Mouse (Mus musculus) bone marrow macrophage, adult 2 months (primary cell): ENCODE measurements around the gene Pxmp4. TPM values are rescaled to one million over a fixed set of nuclear protein-coding genes. Genes with fewer than 3 reads are reported as not detected.
A peak's percentile ranks its signal among the peaks of the same experiment; 100 is the strongest.

Experiments
- H3K27ac ChIP-seq: 2 replicates; pipeline ENCODE4 v1.5.1; 2012; ENCODE audit warnings: low read depth, low read length; ENCODE audit not compliant: insufficient read depth
- H3K4me1 ChIP-seq: 2 replicates; pipeline ENCODE4 v1.6.1; 2012; ENCODE audit warnings: low read length; ENCODE audit not compliant: control insufficient read depth, insufficient read depth
- H3K4me3 ChIP-seq: 2 replicates; pipeline ENCODE4 v1.5.1; 2012; ENCODE audit warnings: mild to moderate bottlenecking, low read length, moderate library complexity; ENCODE audit not compliant: insufficient read depth
- CTCF ChIP-seq: IDR thresholded peaks from 2 replicates; pipeline ENCODE4 v1.5.1; 2012; ENCODE audit warnings: low read depth, mild to moderate bottlenecking, low read length, moderate library complexity
- POLR2A ChIP-seq: IDR thresholded peaks from 2 replicates; pipeline ENCODE4 v1.6.1; 2012; ENCODE audit warnings: mild to moderate bottlenecking, low read depth, low read length, borderline replicate concordance
- polyA plus RNA-seq: library from polyadenylated mRNA; stranded (reverse); fragments of >200 nt; gene quantifications from 2 replicates; pipeline ENCODE4 v1.2.4, GENCODE M21; 2012; ENCODE audit not compliant: missing spikeins, insufficient read depth, insufficient read length

Pxmp4 gene
- polyA plus RNA-seq, result 22.6 and 22.8 TPM in 2 replicates

- H3K27ac ChIP-seq, result peak within 1 kb of the TSS; percentile 17
- H3K4me1 ChIP-seq, result peaks cover 10% of the 10 kb centered on the region
These were observed at the start of gene Pxmp4 for GRCm38 (mm10) chr2:154603638-154604153. TSS of gene Pxmp4 (minus strand) at chr2:154603708.

GRCm38 (mm10) chr2:154651363-154651762, 47.9 kb upstream of the Pxmp4 start, which contains the start of gene Chmp4b:
TSS of gene Chmp4b (plus strand) at chr2:154651705.
- Histone ChIP-seq H3K4me3 (no peak within 1 kb of the TSS), H3K4me1 (peaks cover 2% of the 10 kb centered on the region), H3K27ac (no peak within 1 kb of the TSS)
- TF ChIP-seq CTCF, result no peak
- no peak for TF ChIP-seq POLR2A

More at GRCm38 (mm10) chr2:154603638-154604153, at the start of gene Pxmp4:
- TF ChIP-seq POLR2A (no peak), CTCF (no peak)
- H3K4me3 ChIP-seq, result peak within 1 kb of the TSS; percentile 76

DNA sequence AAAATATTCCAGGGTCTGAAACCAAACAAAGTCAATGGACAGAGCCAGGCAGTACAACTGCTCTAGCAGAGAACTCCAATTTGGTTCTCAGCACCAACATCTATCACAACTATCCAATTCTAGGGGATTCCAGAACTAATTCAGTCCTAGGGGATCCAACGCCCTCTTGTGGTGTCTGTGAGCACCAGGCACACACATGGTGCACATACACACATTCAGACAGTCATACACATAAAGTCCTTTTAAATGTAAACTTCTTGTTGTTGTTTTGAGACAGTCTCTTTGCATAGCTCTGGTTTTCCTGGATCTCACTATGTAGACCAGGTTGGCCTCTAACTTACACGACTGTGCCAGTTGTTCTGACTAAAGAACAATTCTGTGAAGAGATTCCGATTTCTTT, 46.9 kb upstream of the Pxmp4 start:
- TF ChIP-seq POLR2A (no peak), CTCF (no peak)
- Histone ChIP-seq H3K4me3 (no peak overlapping the region), H3K27ac (no peak overlapping the region), H3K4me1 (no peaks in the 10 kb centered on the region)

- Histone ChIP-seq H3K4me3 (no peak overlapping the region), H3K4me1 (no peaks in the 10 kb centered on the region), H3K27ac (no peak overlapping the region)
- TF ChIP-seq POLR2A, result no peak
- TF ChIP-seq CTCF, result peak; percentile 49; the same call in 1 of the 2 replicates
These were observed 44.6 kb upstream of the Pxmp4 start for GRCm38 (mm10) chr2:154648086-154648485.

- Histone ChIP-seq H3K4me1 (no peaks in the 10 kb centered on the region), H3K4me3 (no peak overlapping the region), H3K27ac (no peak overlapping the region)
- TF ChIP-seq POLR2A (no peak), CTCF (no peak)
These were observed 43.1 kb upstream of the Pxmp4 start for GRCm38 (mm10) chr2:154646634-154647033.

GRCm38 (mm10) chr2:154642712-154643385, 39.3 kb upstream of the Pxmp4 start:
- H3K4me1 ChIP-seq, result no peaks in the 10 kb centered on the region
- no peak overlapping the region for H3K4me3 ChIP-seq
- no peak for TF ChIP-seq POLR2A
- no peak for TF ChIP-seq CTCF
- H3K27ac ChIP-seq, result no peak overlapping the region

GRCm38 (mm10) chr2:154642005-154642459, 38.5 kb upstream of the Pxmp4 start:
- H3K4me1 ChIP-seq, result no peaks in the 10 kb centered on the region
- no peak overlapping the region for H3K27ac ChIP-seq
- no peak for TF ChIP-seq CTCF
- no peak for TF ChIP-seq POLR2A
- no peak overlapping the region for H3K4me3 ChIP-seq

DNA sequence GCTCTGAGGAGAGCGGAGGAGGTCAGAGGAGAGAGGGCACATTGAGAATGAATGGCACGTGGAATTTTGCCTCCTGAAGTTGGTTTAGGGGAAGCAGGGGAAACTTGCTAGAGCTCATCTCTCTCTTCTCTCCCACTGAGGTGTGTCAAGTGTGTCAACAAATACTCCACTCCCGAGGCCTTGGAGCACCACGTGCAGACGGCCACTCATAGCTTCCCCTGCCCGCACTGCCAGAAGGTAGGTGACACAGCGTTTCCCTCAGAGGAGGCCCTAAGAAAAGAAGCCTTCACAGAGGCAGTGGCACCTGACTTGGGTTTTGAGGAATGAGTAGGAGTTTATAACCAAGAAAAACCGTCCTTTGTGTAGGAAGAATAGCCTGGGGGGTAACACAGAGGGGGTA, 37.7 kb upstream of the Pxmp4 start:
- Histone ChIP-seq H3K4me1 (no peaks in the 10 kb centered on the region), H3K27ac (no peak overlapping the region), H3K4me3 (no peak overlapping the region)
- TF ChIP-seq POLR2A (no peak), CTCF (no peak)

DNA sequence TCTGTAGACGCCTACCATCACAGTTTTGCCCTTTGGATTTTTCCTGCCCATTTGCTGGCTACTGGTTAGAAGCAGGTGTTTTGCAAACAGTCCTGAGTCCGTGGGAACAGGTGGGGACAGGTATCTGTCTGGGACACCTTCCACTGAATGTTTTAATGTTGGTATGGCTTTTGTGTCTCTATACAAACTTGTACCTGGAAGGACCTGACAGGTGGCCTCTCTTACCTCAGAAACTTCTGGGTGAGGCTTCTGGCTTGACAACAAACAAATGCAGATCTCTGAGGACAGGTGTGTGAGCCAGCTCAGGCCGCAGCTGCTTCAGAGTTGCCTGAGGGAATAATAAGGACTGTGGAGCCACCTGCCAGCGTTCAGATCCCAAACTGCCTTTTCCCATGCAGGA, 35.6 kb upstream of the Pxmp4 start:
- H3K4me3 ChIP-seq, result no peak overlapping the region
- no peaks in the 10 kb centered on the region for H3K4me1 ChIP-seq
- H3K27ac ChIP-seq, result no peak overlapping the region
- TF ChIP-seq POLR2A (no peak), CTCF (no peak)

DNA sequence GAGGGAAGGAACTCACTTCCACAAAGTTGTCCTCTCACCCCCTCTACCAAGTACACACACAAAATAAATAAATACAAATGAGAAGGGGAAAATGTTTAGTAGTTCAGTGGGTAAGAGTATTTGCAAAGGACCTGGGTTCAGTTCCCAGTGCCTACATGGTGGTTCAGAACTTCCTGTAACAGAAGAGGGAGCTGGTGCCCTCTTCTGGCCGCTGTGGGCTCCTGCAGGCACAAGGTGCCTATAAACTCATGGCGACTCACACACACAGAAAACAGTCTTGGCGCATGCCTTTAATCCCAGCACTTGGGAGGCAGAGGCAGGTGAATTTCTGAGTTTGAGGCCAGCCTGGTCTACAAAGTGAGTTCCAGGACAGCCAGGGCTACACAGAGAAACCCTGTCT, 35.0 kb upstream of the Pxmp4 start:
- no peak overlapping the region for H3K27ac ChIP-seq
- no peaks in the 10 kb centered on the region for H3K4me1 ChIP-seq
- no peak overlapping the region for H3K4me3 ChIP-seq
- TF ChIP-seq POLR2A (no peak), CTCF (no peak)
